Mouse (Mus musculus) stomach, postnatal 0 days (tissue): ENCODE measurements around the gene Rtkn.

ENCODE experiments used
- CTCF ChIP-seq: IDR thresholded peaks from 2 replicates; pipeline ENCODE4 v1.5.1; 2016; ENCODE audit warnings: antibody characterized with exemption, low read depth, mild to moderate bottlenecking, moderate library complexity
- EP300 ChIP-seq: optimal IDR thresholded peaks from 2 replicates; pipeline ENCODE3; 2016; ENCODE audit warnings: antibody characterized with exemption

- TF ChIP-seq CTCF: no peak
- TF ChIP-seq EP300: no peak
Measured at GRCm38 (mm10) chr6:83161921-83162641, 26.8 kb downstream of the Rtkn start.
